Mouse (Mus musculus): ENCODE measurements around the gene Csnk1e. TPM values are rescaled to one million over a fixed set of nuclear protein-coding genes. Genes with fewer than 3 reads are reported as not detected.

Csnk1e gene
- polyA plus RNA-seq, 1 experiment from 2014 or later, result 128 TPM

GRCm38 (mm10) chr15:79443856-79444410 is 11.4 kb downstream of the Csnk1e start:
- no peaks in the 10 kb centered on the region for H3K27me3 ChIP-seq
- ChIA-PET CTCF (no interaction called here), POLR2A (interaction anchor here (0.7 to 1.5 kb wide), 3 partner anchors 10 to 93 kb away, joined by 3 to 4 read pairs (median 4); partner anchors contain the start of gene Tmem184b)
- no peak for ATAC-seq
- no peak for DNase-seq (ENCODE audit: low read depth, low spot score)
- in situ Hi-C loops (cut with MboI; ENCODE audit: low pct_unique_long_range_greater_than_20kb), result no loop called here
- TF ChIP-seq CTCF (IDR thresholded peaks at IDR 0.05), result no peak

- TF ChIP-seq CTCF (IDR thresholded peaks at IDR 0.05), result no peak
- ChIA-PET POLR2A (interaction anchor here (1.5 kb wide), 1 partner anchor 40 kb away, joined by 3 read pairs; the partner anchor contains the start of gene Tmem184b), CTCF (no interaction called here)
- DNase-seq (ENCODE audit: low read depth, low spot score), result no peak
- H3K27me3 ChIP-seq, result no peaks in the 10 kb centered on the region
- no peak for ATAC-seq
- in situ Hi-C loops (cut with MboI; ENCODE audit: low pct_unique_long_range_greater_than_20kb), result no loop called here
Measured at GRCm38 (mm10) chr15:79442961-79443518, 12.3 kb downstream of the Csnk1e start.

- no peaks in the 10 kb centered on the region for H3K27me3 ChIP-seq
- no peak for TF ChIP-seq CTCF (IDR thresholded peaks at IDR 0.05)
- DNase-seq (ENCODE audit: low read depth, low spot score) (no peak), ATAC-seq (no peak)
- in situ Hi-C loops (cut with MboI; ENCODE audit: low pct_unique_long_range_greater_than_20kb), result no loop called here
- ChIA-PET POLR2A (no interaction called here), CTCF (no interaction called here)
Measured at GRCm38 (mm10) chr15:79442257-79442611, 13.1 kb downstream of the Csnk1e start.

GRCm38 (mm10) chr15:79441331-79442256 is 13.8 kb downstream of the Csnk1e start:
- POLR2A ChIA-PET, result interaction anchor here (0.5 kb wide), 1 partner anchor 29 kb away, joined by 3 read pairs; no protein-coding TSS in a partner anchor
- DNase-seq (ENCODE audit: low read depth, low spot score), result no peak
- no peaks in the 10 kb centered on the region for H3K27me3 ChIP-seq

GRCm38 (mm10) chr15:79440651-79441330 is 14.6 kb downstream of the Csnk1e start:
- CTCF ChIA-PET, result no interaction called here

More at GRCm38 (mm10) chr15:79441331-79442256, 13.8 kb downstream of the Csnk1e start:
- ATAC-seq, result peak; percentile 32
- in situ Hi-C loops (cut with MboI; ENCODE audit: low pct_unique_long_range_greater_than_20kb), result no loop called here
- CTCF ChIA-PET, result no interaction called here
- TF ChIP-seq CTCF (IDR thresholded peaks at IDR 0.05), result no peak

GRCm38 (mm10) chr15:79440223-79440622 is 15.1 kb downstream of the Csnk1e start:
- ChIA-PET POLR2A (interaction anchor here (1.1 kb wide), 1 partner anchor 82 kb away, joined by 3 read pairs; no protein-coding TSS in a partner anchor), CTCF (no interaction called here)
- DNase-seq (ENCODE audit: low read depth, low spot score) (no peak), ATAC-seq (no peak)
- in situ Hi-C loops (cut with MboI; ENCODE audit: low pct_unique_long_range_greater_than_20kb), result no loop called here
- no peak for TF ChIP-seq CTCF (IDR thresholded peaks at IDR 0.05)
- H3K27me3 ChIP-seq, result no peaks in the 10 kb centered on the region

More at GRCm38 (mm10) chr15:79440651-79441330, 14.6 kb downstream of the Csnk1e start:
- POLR2A ChIA-PET, result interaction anchor here (0.5 to 1.1 kb wide), 2 partner anchors 28 to 83 kb away, joined by 3 read pairs; no protein-coding TSS in a partner anchor
- in situ Hi-C loops (cut with MboI; ENCODE audit: low pct_unique_long_range_greater_than_20kb), result no loop called here
- no peak for DNase-seq (ENCODE audit: low read depth, low spot score)
- no peaks in the 10 kb centered on the region for H3K27me3 ChIP-seq
- no peak for TF ChIP-seq CTCF (IDR thresholded peaks at IDR 0.05)
- no peak for ATAC-seq

GRCm38 (mm10) chr15:79439386-79439785 is 16.0 kb downstream of the Csnk1e start:
- DNase-seq (ENCODE audit: low read depth, low spot score), result no peak
- in situ Hi-C loops (cut with MboI; ENCODE audit: low pct_unique_long_range_greater_than_20kb), result no loop called here
- ChIA-PET POLR2A (interaction anchor here (1.1 kb wide), 1 partner anchor 82 kb away, joined by 3 read pairs; no protein-coding TSS in a partner anchor), CTCF (no interaction called here)
- no peaks in the 10 kb centered on the region for H3K27me3 ChIP-seq
- no peak for TF ChIP-seq CTCF (IDR thresholded peaks at IDR 0.05)
- no peak for ATAC-seq

- no peak for ATAC-seq
- DNase-seq (ENCODE audit: low read depth, low spot score), result no peak
- POLR2A ChIA-PET, result no interaction called here
- no peaks in the 10 kb centered on the region for H3K27me3 ChIP-seq
- CTCF ChIA-PET, result no interaction called here
- no peak for TF ChIP-seq CTCF (IDR thresholded peaks at IDR 0.05)
- in situ Hi-C loops (cut with MboI; ENCODE audit: low pct_unique_long_range_greater_than_20kb), result no loop called here
Measured at GRCm38 (mm10) chr15:79438816-79439215, 16.6 kb downstream of the Csnk1e start.

- DNase-seq (ENCODE audit: low read depth, low spot score), result no peak
- in situ Hi-C loops (cut with MboI; ENCODE audit: low pct_unique_long_range_greater_than_20kb), result no loop called here
- TF ChIP-seq CTCF (IDR thresholded peaks at IDR 0.05), result no peak
- ATAC-seq, result no peak
- no peaks in the 10 kb centered on the region for H3K27me3 ChIP-seq
- ChIA-PET CTCF (interaction anchor here (1.5 kb wide), 1 partner anchor 195 kb away, joined by 4 read pairs; no protein-coding TSS in a partner anchor), POLR2A (interaction anchor here (0.6 to 1.2 kb wide), 4 partner anchors 37 to 737 kb away, joined by 3 to 15 read pairs (median 4); no protein-coding TSS in a partner anchor)
Measured at GRCm38 (mm10) chr15:79438209-79438810, 17.1 kb downstream of the Csnk1e start.

Data from Patski (cell line).